Mouse (Mus musculus) T-cell, adult 66 days (primary cell): Measurements from ENCODE around the gene Rflna. TPM values are rescaled to one million over a fixed set of nuclear protein-coding genes. Genes with fewer than 3 reads are reported as not detected.

Experiments
- total RNA-seq, 2 experiments: library from RNA; stranded (reverse); gene quantifications; 3 replicates in 1 of 2; 4 replicates in 1 of 2; pipeline ENCODE4 v1.2.4; 2023

Rflna gene
- total RNA-seq = not detected

DNA sequence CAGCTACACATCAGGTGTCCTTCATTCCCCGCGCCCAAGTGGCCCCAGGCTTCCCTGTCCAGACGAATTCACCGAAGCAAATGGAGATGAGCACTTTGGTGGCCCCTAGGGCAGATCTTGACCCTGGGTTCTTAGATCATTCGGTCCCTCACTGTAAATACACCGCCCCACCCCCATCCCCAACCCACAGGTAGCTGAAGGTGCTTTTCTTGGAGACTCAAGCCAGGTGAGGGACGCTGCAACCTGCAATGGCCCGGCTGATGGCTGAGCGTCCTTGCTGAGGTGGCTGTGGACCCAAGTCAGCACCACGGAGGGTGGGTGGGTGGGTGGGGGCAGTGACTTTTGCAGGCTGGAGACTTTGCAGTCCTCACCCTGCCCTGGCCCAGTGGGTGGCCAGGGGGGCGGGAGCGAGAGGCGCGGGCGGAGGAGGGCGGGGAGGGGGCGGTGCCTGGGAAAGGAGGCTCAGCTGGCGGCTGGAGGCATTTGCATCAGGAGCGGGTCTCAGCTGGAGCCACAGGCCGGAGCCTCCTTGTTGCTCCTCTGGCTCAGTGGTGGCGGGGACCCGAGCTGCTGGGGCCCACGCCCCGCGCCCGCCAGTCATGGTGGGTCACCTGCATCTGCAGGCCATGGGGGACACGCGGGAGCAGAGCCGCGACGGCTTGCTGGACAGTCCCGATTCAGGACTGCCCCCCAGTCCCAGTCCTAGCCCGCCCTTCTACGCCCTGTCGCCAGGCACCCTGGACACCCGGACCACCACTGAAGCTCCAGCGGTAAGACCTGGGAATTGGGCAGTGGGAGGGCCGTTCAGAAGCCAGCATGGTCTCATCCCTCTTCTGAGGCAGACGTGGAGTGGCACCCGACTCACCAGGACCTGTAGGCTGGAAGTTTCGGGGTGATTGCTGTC lies at the start of gene Rflna:
Rflna (plus strand) TSS at position 253 of the 904 bp plus-strand sequence.

Other genes starting within 250 kb of the Rflna start
- gene Ccdc92, start 140.8 kb upstream of the Rflna start, total RNA-seq = 10 to 100 TPM; 13.8 to 15.9 TPM
- 10 to 100 TPM; 39.7 to 40.5 TPM for gene Zfp664, start 140.5 kb upstream of the Rflna start, total RNA-seq
- gene Ncor2, start 176.0 kb downstream of the Rflna start, total RNA-seq = 100 to 1,000 TPM; 136 to 152 TPM